Mouse (Mus musculus) midbrain, embryonic 14.5 days (tissue): Measurements from ENCODE around the gene Vwa5b2. TPM values are rescaled to one million over a fixed set of nuclear protein-coding genes. Genes with fewer than 3 reads are reported as not detected.

Source experiments
- ATAC-seq: fragments of 200-750 bp; cut with Nextera tagmentation; 2 replicates; pipeline ENCODE4 v1.8.0; 2017; ENCODE audit warnings: moderate number of reproducible peaks, moderate library complexity; ENCODE audit not compliant: low FRiP score, low TSS enrichment
- DNase-seq: peaks from one replicate; pipeline ENCODE4 v3.0.0-alpha.2; 2015
- H3K27ac ChIP-seq: fragments of 300-500 bp; sonication (generic); replicated peaks from 2 replicates; pipeline ENCODE4 v1.5.1; 2014; ENCODE audit warnings: mild to moderate bottlenecking, low read depth, low read length, moderate library complexity
- H3K27me3 ChIP-seq: fragments of 300-500 bp; sonication (generic); 2 replicates; pipeline ENCODE4 v1.6.1; 2014; ENCODE audit warnings: low read length, control low read depth, mixed read lengths; ENCODE audit not compliant: control insufficient read depth, insufficient read depth
- H3K36me3 ChIP-seq: fragments of 300-500 bp; sonication (generic); 2 replicates; pipeline ENCODE4 v1.6.1; 2014; ENCODE audit warnings: low read length, control low read depth; ENCODE audit not compliant: control insufficient read depth, insufficient read depth
- H3K4me1 ChIP-seq: fragments of 300-500 bp; sonication (generic); 2 replicates; pipeline ENCODE4 v1.6.1; 2014; ENCODE audit warnings: mild to moderate bottlenecking, antibody characterized with exemption, low read length, control low read depth; ENCODE audit not compliant: control insufficient read depth, insufficient read depth
- H3K4me2 ChIP-seq: fragments of 300-500 bp; sonication (generic); 2 replicates; pipeline ENCODE4 v1.6.1; 2014; ENCODE audit warnings: mild to moderate bottlenecking, low read length, moderate library complexity
- H3K4me3 ChIP-seq: fragments of 300-500 bp; sonication (generic); replicated peaks from 2 replicates; pipeline ENCODE4 v1.5.1; 2014; ENCODE audit warnings: low read depth, low read length
- H3K9ac ChIP-seq: fragments of 300-500 bp; sonication (generic); replicated peaks from 2 replicates; pipeline ENCODE4 v1.6.1; 2014; ENCODE audit warnings: mild to moderate bottlenecking, low read length, moderate library complexity
- H3K9me3 ChIP-seq: fragments of 300-500 bp; sonication (generic); 2 replicates; pipeline ENCODE4 v1.6.1; 2016; ENCODE audit warnings: low read length, control low read depth, mixed read lengths; ENCODE audit not compliant: control insufficient read depth
- WGBS: fragments of 180-500 bp; shearing (Covaris S2); extraction: QIAGEN DNeasy Blood & Tissue Kit; methylation state at CpG from one replicate; pipeline ENCODE4 v1.1.7; 2014; 5-methylcytosine and 5-hydroxymethylcytosine counted together
- polyA plus RNA-seq: library from polyadenylated mRNA; unstranded; fragments of >200 nt; fragmentation: Nextera tagmentation; extraction: Ambion mirVana; gene quantifications from 2 replicates; pipeline ENCODE4 v1.2.1, GENCODE M21; 2014

Vwa5b2 gene
- polyA plus RNA-seq, 1 experiment from 2014 or later = 12.1 TPM

- H3K36me3 ChIP-seq = 0 out of 2 replicates have a peak, but pooled peaks cover 4% of the 10 kb centered on the region
- peaks cover 24% of the 10 kb centered on the region for H3K4me1 ChIP-seq
- peak overlapping the region; percentile 93 for H3K27ac ChIP-seq
- peak overlapping the region; percentile 82 for H3K4me3 ChIP-seq
- DNase-seq (peak; percentile 53), ATAC-seq (peak; percentile 6; the same call in 1 of the 2 replicates)
- peak overlapping the region; percentile 83 for H3K9ac ChIP-seq
- no peaks in the 10 kb centered on the region for H3K27me3 ChIP-seq
- WGBS = 1% methylated on average over 9 of the region's 9 CpGs
- peak overlapping the region; percentile 89 for H3K4me2 ChIP-seq
- H3K9me3 ChIP-seq = no peaks in the 10 kb centered on the region
Observed at GRCm38 (mm10) chr16:20620399-20620735, 31.1 kb downstream of the Vwa5b2 start.

DNA sequence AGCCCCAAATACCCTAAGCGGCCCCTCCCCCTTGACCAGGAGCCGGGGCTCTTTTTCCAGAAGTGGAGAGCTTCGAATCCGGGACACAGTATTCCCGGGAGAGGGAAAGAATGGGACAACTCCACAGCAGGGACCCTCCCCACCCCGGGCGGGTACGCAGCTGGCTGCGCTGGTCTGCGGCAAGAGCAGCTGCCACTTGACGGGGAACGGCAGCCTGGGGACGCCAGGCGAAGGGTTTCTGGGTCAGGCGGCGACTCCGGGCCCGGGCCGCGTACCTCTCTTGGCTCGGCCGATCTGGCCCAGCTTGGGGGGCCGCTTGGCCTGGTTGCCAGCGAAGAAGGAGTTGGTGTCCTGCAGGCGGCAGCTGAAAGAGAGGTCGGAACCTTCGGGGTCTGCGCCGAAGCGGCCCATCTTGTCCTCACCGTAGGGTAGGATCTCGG is 31.5 kb downstream of the Vwa5b2 start:
- Histone ChIP-seq H3K36me3 (0 out of 2 replicates have a peak, but pooled peaks cover 1% of the 10 kb centered on the region), H3K9ac (peak overlapping the region; percentile 83), H3K4me1 (peaks cover 24% of the 10 kb centered on the region), H3K4me3 (peak overlapping the region; percentile 82), H3K27ac (peak overlapping the region; percentile 93), H3K9me3 (no peaks in the 10 kb centered on the region), H3K4me2 (peak overlapping the region; percentile 89), H3K27me3 (no peaks in the 10 kb centered on the region)
- ATAC-seq (peak; percentile 24; the same call in 1 of the 2 replicates), DNase-seq (no peak)
- under 1% methylated on average over 32 of the region's 32 CpGs for WGBS

- H3K27me3 ChIP-seq = no peaks in the 10 kb centered on the region
- H3K4me3 ChIP-seq = peak within 1 kb of the TSS; percentile 82
- peak; percentile 80 for DNase-seq
- H3K9me3 ChIP-seq = no peaks in the 10 kb centered on the region
- peak within 1 kb of the TSS; percentile 89 for H3K4me2 ChIP-seq
- under 1% methylated on average over 77 of the region's 92 CpGs for WGBS
- H3K9ac ChIP-seq = peak within 1 kb of the TSS; percentile 83
- no peaks in the 10 kb centered on the region for H3K36me3 ChIP-seq
- peak within 1 kb of the TSS; percentile 93 for H3K27ac ChIP-seq
- peaks cover 24% of the 10 kb centered on the region for H3K4me1 ChIP-seq
- ATAC-seq = peak; percentile 53
Observed at GRCm38 (mm10) chr16:20621191-20621990, 32.1 kb downstream of the Vwa5b2 start, which contains the start of gene Camk2n2. Camk2n2 (minus strand) TSS chr16:20621287.

GRCm38 (mm10) chr16:20621991-20622685 is 32.9 kb downstream of the Vwa5b2 start:
- under 1% methylated on average over 37 of the region's 37 CpGs for WGBS

GRCm38 (mm10) chr16:20623211-20623610 is 33.9 kb downstream of the Vwa5b2 start:
- H3K4me2 ChIP-seq = no peak overlapping the region
- 31% methylated on average over 2 of the region's 2 CpGs for WGBS

More at GRCm38 (mm10) chr16:20621991-20622685, 32.9 kb downstream of the Vwa5b2 start:
- DNase-seq (peak; percentile 84), ATAC-seq (peak; percentile 54)
- peak overlapping the region; percentile 89 for H3K4me2 ChIP-seq
- H3K27me3 ChIP-seq = no peaks in the 10 kb centered on the region
- peak overlapping the region; percentile 82 for H3K4me3 ChIP-seq
- no peaks in the 10 kb centered on the region for H3K36me3 ChIP-seq
- peak overlapping the region; percentile 83 for H3K9ac ChIP-seq
- no peaks in the 10 kb centered on the region for H3K9me3 ChIP-seq
- H3K4me1 ChIP-seq = peaks cover 24% of the 10 kb centered on the region
- peak overlapping the region; percentile 93 for H3K27ac ChIP-seq

DNA sequence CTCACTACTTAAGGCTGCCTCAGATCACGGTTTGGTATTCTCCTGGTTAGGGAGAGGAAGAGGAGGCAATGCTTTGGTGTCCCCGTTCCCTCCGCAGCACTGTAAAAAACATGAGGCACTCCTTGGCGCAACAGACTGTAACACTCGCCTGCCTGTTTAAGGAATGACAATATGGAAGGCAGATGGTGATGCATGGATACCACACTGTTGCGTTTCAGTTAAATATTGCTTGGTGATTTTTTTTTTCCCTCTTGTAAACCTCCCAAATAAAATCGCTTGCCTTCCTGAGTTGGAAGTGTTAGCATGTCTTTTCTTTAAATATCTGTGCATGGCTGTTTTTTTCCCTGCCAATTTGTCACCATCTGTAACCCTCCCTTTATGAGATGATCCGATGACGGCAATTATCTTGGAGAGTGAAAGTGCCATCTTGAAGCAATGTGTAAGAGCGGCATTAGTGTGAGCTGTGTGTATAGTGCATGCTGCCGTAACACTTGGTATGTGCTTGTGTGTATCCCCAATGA is 39.7 kb downstream of the Vwa5b2 start:
- no peak overlapping the region for H3K27ac ChIP-seq
- no peaks in the 10 kb centered on the region for H3K27me3 ChIP-seq
- WGBS = 59% methylated on average over 11 of the region's 11 CpGs
- no peak for DNase-seq
- H3K4me3 ChIP-seq = peak overlapping the region; percentile 57; the same call in 1 of the 2 replicates
- H3K36me3 ChIP-seq = 0 out of 2 replicates have a peak, but pooled peaks cover 3% of the 10 kb centered on the region
- H3K4me1 ChIP-seq = peaks cover 15% of the 10 kb centered on the region; the same call in 1 of the 2 replicates
- no peak overlapping the region for H3K9ac ChIP-seq
- no peaks in the 10 kb centered on the region for H3K9me3 ChIP-seq
- ATAC-seq = no peak
- peak overlapping the region; percentile 95 for H3K4me2 ChIP-seq

More at GRCm38 (mm10) chr16:20623211-20623610, 33.9 kb downstream of the Vwa5b2 start:
- no peak overlapping the region for H3K9ac ChIP-seq
- no peaks in the 10 kb centered on the region for H3K27me3 ChIP-seq
- no peak overlapping the region; the same call in 1 of the 2 replicates for H3K27ac ChIP-seq
- no peak for ATAC-seq
- H3K4me1 ChIP-seq = peaks cover 24% of the 10 kb centered on the region
- no peaks in the 10 kb centered on the region for H3K9me3 ChIP-seq
- H3K36me3 ChIP-seq = no peaks in the 10 kb centered on the region
- DNase-seq = no peak
- no peak overlapping the region for H3K4me3 ChIP-seq

GRCm38 (mm10) chr16:20629731-20630634 is 40.7 kb downstream of the Vwa5b2 start, which contains the start of gene Ece2:
Ece2 (plus strand) TSS chr16:20629828.
- Histone ChIP-seq H3K9me3 (no peaks in the 10 kb centered on the region), H3K4me2 (peak within 1 kb of the TSS; percentile 95), H3K4me3 (peak within 1 kb of the TSS; percentile 57), H3K27me3 (no peaks in the 10 kb centered on the region), H3K27ac (peak within 1 kb of the TSS; percentile 13; the same call in 1 of the 2 replicates), H3K9ac (peak within 1 kb of the TSS; percentile 75), H3K36me3 (0 out of 2 replicates have a peak, but pooled peaks cover 3% of the 10 kb centered on the region), H3K4me1 (peaks cover 15% of the 10 kb centered on the region; the same call in 1 of the 2 replicates)
- ATAC-seq (peak; percentile 70), DNase-seq (peak; percentile 75)
- 7% methylated on average over 53 of the region's 54 CpGs for WGBS
